Mouse (Mus musculus) naive thymus-derived CD4-positive, alpha-beta T cell, adult 2 months (primary cell): ENCODE measurements around the gene Gse1.

Experiments used
- DNase-seq: peaks from one replicate; pipeline ENCODE4 v3.0.0-alpha.2; 2011; ENCODE audit warnings: low read depth

Gse1 gene

GRCm38 (mm10) chr8:120497503-120497946 is 269.3 kb downstream of the Gse1 start:
- peak; percentile 59 for DNase-seq

GRCm38 (mm10) chr8:120498349-120498831 is 270.1 kb downstream of the Gse1 start:
- DNase-seq, result no peak

- DNase-seq, result no peak
Measured at GRCm38 (mm10) chr8:120498926-120499605, 270.8 kb downstream of the Gse1 start.

GRCm38 (mm10) chr8:120500701-120501261 is 272.5 kb downstream of the Gse1 start:
- no peak for DNase-seq

- no peak for DNase-seq
Measured at GRCm38 (mm10) chr8:120501426-120501825, 273.2 kb downstream of the Gse1 start.

GRCm38 (mm10) chr8:120502428-120502827 is 274.2 kb downstream of the Gse1 start:
- DNase-seq, result no peak

- no peak for DNase-seq
Measured at GRCm38 (mm10) chr8:120504251-120505081, 276.2 kb downstream of the Gse1 start.

- DNase-seq, result peak; percentile 46
Measured at GRCm38 (mm10) chr8:120505082-120505511, 276.8 kb downstream of the Gse1 start.

GRCm38 (mm10) chr8:120505619-120506310 is 277.5 kb downstream of the Gse1 start:
- DNase-seq, result peak; percentile 44

- DNase-seq, result peak; percentile 47
Measured at GRCm38 (mm10) chr8:120506562-120506961, 278.3 kb downstream of the Gse1 start.

- no peak for DNase-seq
Measured at GRCm38 (mm10) chr8:120507290-120507689, 279.0 kb downstream of the Gse1 start.

GRCm38 (mm10) chr8:120509136-120510034 is 281.1 kb downstream of the Gse1 start:
- DNase-seq, result no peak

- DNase-seq, result no peak
Measured at GRCm38 (mm10) chr8:120510035-120510416, 281.8 kb downstream of the Gse1 start.

GRCm38 (mm10) chr8:120510863-120511457 is 282.7 kb downstream of the Gse1 start:
- DNase-seq, result no peak

- no peak for DNase-seq
Measured at GRCm38 (mm10) chr8:120511737-120512136, 283.5 kb downstream of the Gse1 start.

GRCm38 (mm10) chr8:120512326-120512725 is 284.1 kb downstream of the Gse1 start:
- no peak for DNase-seq

GRCm38 (mm10) chr8:120513145-120513544 is 284.9 kb downstream of the Gse1 start:
- DNase-seq, result no peak

GRCm38 (mm10) chr8:120513638-120514461 is 285.6 kb downstream of the Gse1 start:
- no peak for DNase-seq

- DNase-seq, result no peak
Measured at GRCm38 (mm10) chr8:120515214-120515613, 287.0 kb downstream of the Gse1 start.

GRCm38 (mm10) chr8:120515650-120516049 is 287.4 kb downstream of the Gse1 start:
- no peak for DNase-seq
